Mouse (Mus musculus): Measurements from ENCODE around the gene Vmn1r117.
"Not testable (repeated sequence)": the region's sequence is repeated elsewhere in the genome, so short reads cannot be mapped to it uniquely, and the experiment has no call there.

DNA sequence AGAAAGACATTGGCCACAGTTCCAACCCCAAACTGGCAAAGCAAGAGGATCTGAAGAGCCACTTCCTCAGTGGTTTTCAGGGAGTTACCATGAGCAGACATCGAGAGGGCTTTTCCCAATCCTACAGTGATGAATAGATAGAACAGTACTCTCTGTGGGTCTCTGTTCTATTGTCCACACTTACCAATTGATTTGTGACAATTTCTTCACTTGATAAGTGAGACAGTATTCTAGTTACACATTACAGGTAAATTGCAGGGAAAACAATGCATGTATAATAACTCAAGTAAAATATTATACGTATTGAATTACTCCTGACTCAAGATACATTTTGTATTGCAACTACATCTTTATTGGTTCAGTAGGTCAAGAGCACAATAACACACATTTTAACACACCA, at the start of gene Vmn1r117:
- not testable (repeated sequence) for TF ChIP-seq CTCF, EP300 (IDR thresholded peaks at IDR 0.05; ENCODE audit: low read depth)
